Mouse (Mus musculus) heart, embryonic 12.5 days (tissue): ENCODE data around the gene Cpsf4l. TPM values are rescaled to one million over a fixed set of nuclear protein-coding genes. Genes with fewer than 3 reads are reported as not detected.
A peak's percentile ranks its signal among the peaks of the same experiment; 100 is the strongest.

Source experiments
- ATAC-seq: fragments of 200-750 bp; cut with Nextera tagmentation; 2 replicates; pipeline ENCODE4 v1.8.0; 2017; ENCODE audit warnings: moderate TSS enrichment, moderate library complexity; ENCODE audit not compliant: insufficient number of reproducible peaks, low FRiP score
- H3K27ac ChIP-seq: fragments of 300-500 bp; sonication (generic); 2 replicates; pipeline ENCODE4 v1.5.1; 2016; ENCODE audit warnings: mild to moderate bottlenecking, moderate library complexity; ENCODE audit not compliant: poor library complexity, severe bottlenecking
- H3K27me3 ChIP-seq: fragments of 300-500 bp; sonication (generic); replicated peaks from 2 replicates; pipeline ENCODE4 v1.6.1; 2016; ENCODE audit warnings: mild to moderate bottlenecking, moderate library complexity
- H3K36me3 ChIP-seq: fragments of 300-500 bp; sonication (generic); 2 replicates; pipeline ENCODE4 v1.6.1; 2016; ENCODE audit warnings: mild to moderate bottlenecking, moderate library complexity
- H3K4me1 ChIP-seq: fragments of 300-500 bp; sonication (generic); replicated peaks from 2 replicates; pipeline ENCODE4 v1.6.1; 2016; ENCODE audit warnings: mild to moderate bottlenecking
- H3K4me2 ChIP-seq: fragments of 300-500 bp; sonication (generic); 2 replicates; pipeline ENCODE4 v1.6.1; 2016; ENCODE audit warnings: mild to moderate bottlenecking, moderate library complexity
- H3K4me3 ChIP-seq: fragments of 300-500 bp; sonication (generic); 2 replicates; pipeline ENCODE4 v1.5.1; 2016; ENCODE audit warnings: mild to moderate bottlenecking
- H3K9ac ChIP-seq: fragments of 300-500 bp; sonication (generic); 2 replicates; pipeline ENCODE4 v1.6.1; 2016; ENCODE audit warnings: mild to moderate bottlenecking, moderate library complexity
- H3K9me3 ChIP-seq: fragments of 300-500 bp; sonication (generic); replicated peaks from 2 replicates; pipeline ENCODE4 v1.6.1; 2016; ENCODE audit warnings: mild to moderate bottlenecking, moderate library complexity
- WGBS: fragments of 180-500 bp; shearing (Covaris S2); methylation state at CpG from one replicate; pipeline ENCODE4 v1.1.7; 2016; 5-methylcytosine and 5-hydroxymethylcytosine counted together
- polyA plus RNA-seq: library from polyadenylated mRNA; unstranded; fragments of >200 nt; fragmentation: Nextera tagmentation; extraction: Ambion mirVana; gene quantifications from 2 replicates; pipeline ENCODE4 v1.2.1, GENCODE M21; 2016

The Cpsf4l gene
- not detected in 2 replicates for polyA plus RNA-seq

GRCm38 (mm10) chr11:113709731-113710256, at the start of gene Cpsf4l:
Gene Cpsf4l, minus strand, starts transcription at chr11:113710017.
- peak within 1 kb of the TSS; percentile 21 for H3K4me2 ChIP-seq
- 10% methylated on average over 11 of the region's 11 CpGs for WGBS
- H3K27me3 ChIP-seq, result peaks cover 14% of the 10 kb centered on the region; the same call in 1 of the 2 replicates
- H3K9me3 ChIP-seq, result peaks cover 3% of the 10 kb centered on the region
- peak within 1 kb of the TSS; percentile 1 for H3K9ac ChIP-seq
- no peak within 1 kb of the TSS for H3K4me3 ChIP-seq
- no peak within 1 kb of the TSS for H3K27ac ChIP-seq
- ATAC-seq, result no peak
- H3K4me1 ChIP-seq, result peaks cover 19% of the 10 kb centered on the region
- peaks cover 9% of the 10 kb centered on the region; the same call in 1 of the 2 replicates for H3K36me3 ChIP-seq

- 84% methylated on average over 5 of the region's 5 CpGs for WGBS
- no peaks in the 10 kb centered on the region for H3K27me3 ChIP-seq
These were observed 49.0 kb upstream of the Cpsf4l start for GRCm38 (mm10) chr11:113758851-113759250.

GRCm38 (mm10) chr11:113756578-113756977, 46.8 kb upstream of the Cpsf4l start:
- Histone ChIP-seq H3K4me1 (peaks cover 13% of the 10 kb centered on the region; the same call in 1 of the 2 replicates), H3K27me3 (no peaks in the 10 kb centered on the region), H3K4me2 (no peak overlapping the region), H3K27ac (no peak overlapping the region), H3K9me3 (no peaks in the 10 kb centered on the region), H3K9ac (no peak overlapping the region), H3K4me3 (no peak overlapping the region), H3K36me3 (no peaks in the 10 kb centered on the region)
- 90% methylated on average over 12 of the region's 12 CpGs for WGBS
- no peak for ATAC-seq

More at GRCm38 (mm10) chr11:113758851-113759250, 49.0 kb upstream of the Cpsf4l start:
- H3K36me3 ChIP-seq, result no peaks in the 10 kb centered on the region
- no peak overlapping the region for H3K4me2 ChIP-seq
- no peak overlapping the region for H3K9ac ChIP-seq
- H3K9me3 ChIP-seq, result no peaks in the 10 kb centered on the region
- peaks cover 13% of the 10 kb centered on the region for H3K4me1 ChIP-seq
- no peak overlapping the region for H3K27ac ChIP-seq
- no peak for ATAC-seq
- H3K4me3 ChIP-seq, result no peak overlapping the region

GRCm38 (mm10) chr11:113755878-113756277, 46.1 kb upstream of the Cpsf4l start:
- no peak overlapping the region for H3K9ac ChIP-seq
- no peak overlapping the region for H3K27ac ChIP-seq
- H3K4me3 ChIP-seq, result no peak overlapping the region
- peaks cover 11% of the 10 kb centered on the region; the same call in 1 of the 2 replicates for H3K4me1 ChIP-seq
- no peaks in the 10 kb centered on the region for H3K9me3 ChIP-seq
- H3K27me3 ChIP-seq, result no peaks in the 10 kb centered on the region
- ATAC-seq, result no peak
- H3K36me3 ChIP-seq, result no peaks in the 10 kb centered on the region
- no peak overlapping the region for H3K4me2 ChIP-seq
- WGBS, result 88% methylated on average over 14 of the region's 14 CpGs

GRCm38 (mm10) chr11:113754845-113755244, 45.0 kb upstream of the Cpsf4l start:
- 45% methylated on average over 9 of the region's 9 CpGs for whole genome bisulfite sequencing
- Histone ChIP-seq H3K27ac (no peak overlapping the region), H3K9ac (no peak overlapping the region), H3K4me1 (peaks cover 16% of the 10 kb centered on the region), H3K36me3 (no peaks in the 10 kb centered on the region), H3K4me2 (no peak overlapping the region), H3K4me3 (no peak overlapping the region), H3K27me3 (no peaks in the 10 kb centered on the region), H3K9me3 (no peaks in the 10 kb centered on the region)
- ATAC-seq, result no peak

GRCm38 (mm10) chr11:113752685-113753430, 43.0 kb upstream of the Cpsf4l start:
- Histone ChIP-seq H3K36me3 (no peaks in the 10 kb centered on the region), H3K9me3 (no peaks in the 10 kb centered on the region), H3K4me1 (peaks cover 36% of the 10 kb centered on the region), H3K4me2 (peak overlapping the region; percentile 83), H3K27me3 (no peaks in the 10 kb centered on the region), H3K4me3 (no peak overlapping the region), H3K9ac (no peak overlapping the region), H3K27ac (no peak overlapping the region)
- WGBS, result 92% methylated on average over 10 of the region's 10 CpGs
- ATAC-seq, result no peak

- peak overlapping the region; percentile 80 for H3K27ac ChIP-seq
- 22% methylated on average over 15 of the region's 15 CpGs for WGBS
These were observed 42.4 kb upstream of the Cpsf4l start for GRCm38 (mm10) chr11:113752158-113752661.

GRCm38 (mm10) chr11:113751484-113752084, 41.8 kb upstream of the Cpsf4l start, which contains the start of gene Cdc42ep4:
Gene Cdc42ep4, minus strand, starts transcription at chr11:113751881.
- Histone ChIP-seq H3K36me3 (no peaks in the 10 kb centered on the region), H3K27ac (peak within 1 kb of the TSS; percentile 80), H3K4me1 (peaks cover 47% of the 10 kb centered on the region), H3K27me3 (no peaks in the 10 kb centered on the region), H3K4me3 (peak within 1 kb of the TSS; percentile 72), H3K4me2 (peak within 1 kb of the TSS; percentile 83), H3K9ac (peak within 1 kb of the TSS; percentile 86), H3K9me3 (no peaks in the 10 kb centered on the region)
- peak; percentile 86 for ATAC-seq
- WGBS, result under 1% methylated on average over 44 of the region's 44 CpGs

More at GRCm38 (mm10) chr11:113752158-113752661, 42.4 kb upstream of the Cpsf4l start:
- peak overlapping the region; percentile 66 for H3K9ac ChIP-seq
- H3K4me3 ChIP-seq, result peak overlapping the region; percentile 72
- ATAC-seq, result 0 out of 2 replicates have a peak, but pooled peaks have one; percentile 0
- no peaks in the 10 kb centered on the region for H3K27me3 ChIP-seq
- peak overlapping the region; percentile 83 for H3K4me2 ChIP-seq
- H3K36me3 ChIP-seq, result no peaks in the 10 kb centered on the region
- no peaks in the 10 kb centered on the region for H3K9me3 ChIP-seq
- H3K4me1 ChIP-seq, result peaks cover 43% of the 10 kb centered on the region

GRCm38 (mm10) chr11:113750571-113751483, 41.0 kb upstream of the Cpsf4l start:
- peak overlapping the region; percentile 86 for H3K9ac ChIP-seq
- no peaks in the 10 kb centered on the region for H3K36me3 ChIP-seq
- no peaks in the 10 kb centered on the region for H3K27me3 ChIP-seq
- peak overlapping the region; percentile 83 for H3K4me2 ChIP-seq
- peaks cover 51% of the 10 kb centered on the region for H3K4me1 ChIP-seq
- WGBS, result under 1% methylated on average over 67 of the region's 67 CpGs
- no peaks in the 10 kb centered on the region for H3K9me3 ChIP-seq
- peak overlapping the region; percentile 72 for H3K4me3 ChIP-seq
- H3K27ac ChIP-seq, result peak overlapping the region; percentile 80
- ATAC-seq, result peak; percentile 54

- H3K27me3 ChIP-seq, result no peaks in the 10 kb centered on the region
- peak overlapping the region; percentile 86 for H3K9ac ChIP-seq
- H3K36me3 ChIP-seq, result no peaks in the 10 kb centered on the region
- peak overlapping the region; percentile 83 for H3K4me2 ChIP-seq
- no peaks in the 10 kb centered on the region for H3K9me3 ChIP-seq
- peak overlapping the region; percentile 80 for H3K27ac ChIP-seq
- H3K4me3 ChIP-seq, result peak overlapping the region; percentile 72
- WGBS, result 4% methylated on average over 9 of the region's 9 CpGs
- ATAC-seq, result no peak
- peaks cover 55% of the 10 kb centered on the region for H3K4me1 ChIP-seq
These were observed 40.0 kb upstream of the Cpsf4l start for GRCm38 (mm10) chr11:113749749-113750351.
